Mouse (Mus musculus) kidney, embryonic 15.5 days (tissue): ENCODE results near the gene Gm4881. TPM values are rescaled to one million over a fixed set of nuclear protein-coding genes. Genes with fewer than 3 reads are reported as not detected.

ENCODE experiments used
- ATAC-seq: fragments of 200-750 bp; cut with Nextera tagmentation; replicated peaks from 2 replicates; pipeline ENCODE4 v1.8.0; 2017; ENCODE audit warnings: moderate TSS enrichment; ENCODE audit not compliant: low FRiP score
- H3K27ac ChIP-seq: fragments of 300-500 bp; sonication (generic); 2 replicates; pipeline ENCODE4 v1.5.1; 2015; ENCODE audit warnings: mild to moderate bottlenecking, inconsistent platforms
- H3K27me3 ChIP-seq: fragments of 300-500 bp; sonication (generic); 2 replicates; pipeline ENCODE4 v1.6.1; 2015; ENCODE audit warnings: inconsistent platforms
- H3K36me3 ChIP-seq: fragments of 300-500 bp; sonication (generic); 2 replicates; pipeline ENCODE4 v1.6.1; 2015; ENCODE audit warnings: inconsistent platforms
- H3K4me1 ChIP-seq: fragments of 300-500 bp; sonication (generic); 2 replicates; pipeline ENCODE4 v1.6.1; 2015; ENCODE audit warnings: inconsistent platforms
- H3K4me2 ChIP-seq: fragments of 300-500 bp; sonication (generic); 2 replicates; pipeline ENCODE4 v1.6.1; 2015; ENCODE audit warnings: moderate library complexity, mild to moderate bottlenecking, inconsistent platforms
- H3K4me3 ChIP-seq: fragments of 300-500 bp; sonication (generic); replicated peaks from 2 replicates; pipeline ENCODE4 v1.5.1; 2015; ENCODE audit warnings: mild to moderate bottlenecking, inconsistent platforms
- H3K9ac ChIP-seq: fragments of 300-500 bp; sonication (generic); 2 replicates; pipeline ENCODE4 v1.6.1; 2015; ENCODE audit warnings: mild to moderate bottlenecking, inconsistent platforms
- H3K9me3 ChIP-seq: fragments of 300-500 bp; sonication (generic); replicated peaks from 2 replicates; pipeline ENCODE4 v1.6.1; 2016; ENCODE audit warnings: inconsistent platforms
- WGBS: fragments of 180-500 bp; shearing (Covaris S2); methylation state at CpG from one replicate; pipeline ENCODE4 v1.1.7; 2015; ENCODE audit warnings: mixed read lengths; 5-methylcytosine and 5-hydroxymethylcytosine counted together
- polyA plus RNA-seq: library from polyadenylated mRNA; unstranded; fragments of >200 nt; fragmentation: Nextera tagmentation; extraction: Ambion mirVana; gene quantifications from 2 replicates; pipeline ENCODE4 v1.2.1, GENCODE M21; 2015

The Gm4881 gene
- not detected in 2 replicates for polyA plus RNA-seq

- peaks cover 100% of the 10 kb centered on the region for H3K27me3 ChIP-seq
- peak within 1 kb of the TSS; percentile 72 for H3K4me2 ChIP-seq
- H3K9ac ChIP-seq = 0 out of 2 replicates have a peak within 1 kb of the TSS, but pooled peaks have one; percentile 5
- under 1% methylated on average over 57 of the region's 72 CpGs for WGBS
- H3K4me3 ChIP-seq = peak within 1 kb of the TSS; percentile 40
- H3K9me3 ChIP-seq = no peaks in the 10 kb centered on the region
- H3K36me3 ChIP-seq = no peaks in the 10 kb centered on the region
- no peak within 1 kb of the TSS for H3K27ac ChIP-seq
- no peak for ATAC-seq
- H3K4me1 ChIP-seq = peaks cover 14% of the 10 kb centered on the region
Observed at GRCm38 (mm10) chr7:24944257-24944950, at the start of gene Gm4881. TSS of gene Gm4881 (minus strand) at chr7:24944494.

GRCm38 (mm10) chr7:24993081-24993480 lies 48.8 kb upstream of the Gm4881 start:
- H3K27me3 ChIP-seq = no peaks in the 10 kb centered on the region
- no peak overlapping the region for H3K4me2 ChIP-seq
- no peak overlapping the region for H3K9ac ChIP-seq
- H3K27ac ChIP-seq = no peak overlapping the region
- H3K9me3 ChIP-seq = no peaks in the 10 kb centered on the region
- WGBS = 67% methylated on average over 6 of the region's 6 CpGs
- H3K4me1 ChIP-seq = no peaks in the 10 kb centered on the region
- H3K4me3 ChIP-seq = no peak overlapping the region
- no peaks in the 10 kb centered on the region for H3K36me3 ChIP-seq
- no peak for ATAC-seq

- 83% methylated on average over 8 of the region's 8 CpGs for WGBS
- no peak for ATAC-seq
- H3K9me3 ChIP-seq = no peaks in the 10 kb centered on the region
- H3K9ac ChIP-seq = no peak overlapping the region
- no peaks in the 10 kb centered on the region for H3K4me1 ChIP-seq
- H3K36me3 ChIP-seq = no peaks in the 10 kb centered on the region
- no peak overlapping the region for H3K27ac ChIP-seq
- no peak overlapping the region for H3K4me3 ChIP-seq
- H3K4me2 ChIP-seq = no peak overlapping the region
- no peaks in the 10 kb centered on the region for H3K27me3 ChIP-seq
Observed at GRCm38 (mm10) chr7:24990478-24990877, 46.2 kb upstream of the Gm4881 start.

GRCm38 (mm10) chr7:24987941-24988340 lies 43.6 kb upstream of the Gm4881 start:
- Histone ChIP-seq H3K27ac (no peak overlapping the region), H3K4me3 (no peak overlapping the region), H3K9me3 (no peaks in the 10 kb centered on the region), H3K27me3 (no peaks in the 10 kb centered on the region), H3K4me2 (no peak overlapping the region), H3K9ac (no peak overlapping the region), H3K36me3 (no peaks in the 10 kb centered on the region), H3K4me1 (no peaks in the 10 kb centered on the region)
- no peak for ATAC-seq
- WGBS = 83% methylated on average over 14 of the region's 14 CpGs

GRCm38 (mm10) chr7:24985799-24986198 lies 41.5 kb upstream of the Gm4881 start:
- no peak overlapping the region for H3K27ac ChIP-seq
- WGBS = 75% methylated on average over 5 of the region's 5 CpGs

GRCm38 (mm10) chr7:24984307-24984706 lies 40.0 kb upstream of the Gm4881 start:
- Histone ChIP-seq H3K27ac (no peak overlapping the region), H3K9me3 (no peaks in the 10 kb centered on the region), H3K4me1 (no peaks in the 10 kb centered on the region), H3K36me3 (no peaks in the 10 kb centered on the region), H3K9ac (no peak overlapping the region), H3K4me3 (no peak overlapping the region), H3K27me3 (no peaks in the 10 kb centered on the region), H3K4me2 (no peak overlapping the region)
- 96% methylated on average over 2 of the region's 2 CpGs for WGBS
- no peak for ATAC-seq

More at GRCm38 (mm10) chr7:24985799-24986198, 41.5 kb upstream of the Gm4881 start:
- no peak overlapping the region for H3K4me3 ChIP-seq
- no peaks in the 10 kb centered on the region for H3K9me3 ChIP-seq
- no peak overlapping the region for H3K4me2 ChIP-seq
- no peaks in the 10 kb centered on the region for H3K27me3 ChIP-seq
- no peak overlapping the region for H3K9ac ChIP-seq
- H3K4me1 ChIP-seq = no peaks in the 10 kb centered on the region
- no peaks in the 10 kb centered on the region for H3K36me3 ChIP-seq
- no peak for ATAC-seq

GRCm38 (mm10) chr7:24983396-24983795 lies 39.1 kb upstream of the Gm4881 start:
- no peak overlapping the region for H3K27ac ChIP-seq
- H3K4me3 ChIP-seq = no peak overlapping the region
- no peak overlapping the region for H3K4me2 ChIP-seq
- H3K9me3 ChIP-seq = no peaks in the 10 kb centered on the region
- H3K4me1 ChIP-seq = no peaks in the 10 kb centered on the region
- ATAC-seq = no peak
- no peaks in the 10 kb centered on the region for H3K36me3 ChIP-seq
- 80% methylated on average over 5 of the region's 5 CpGs for WGBS
- H3K9ac ChIP-seq = no peak overlapping the region
- H3K27me3 ChIP-seq = no peaks in the 10 kb centered on the region

- H3K27me3 ChIP-seq = no peaks in the 10 kb centered on the region
- no peaks in the 10 kb centered on the region for H3K36me3 ChIP-seq
- ATAC-seq = no peak
- 84% methylated on average over 7 of the region's 7 CpGs for WGBS
- no peaks in the 10 kb centered on the region for H3K9me3 ChIP-seq
- no peak overlapping the region for H3K27ac ChIP-seq
- no peak overlapping the region for H3K9ac ChIP-seq
- no peak overlapping the region for H3K4me2 ChIP-seq
- H3K4me1 ChIP-seq = no peaks in the 10 kb centered on the region
- no peak overlapping the region for H3K4me3 ChIP-seq
Observed at GRCm38 (mm10) chr7:24980439-24980838, 36.1 kb upstream of the Gm4881 start.

GRCm38 (mm10) chr7:24978781-24979180 lies 34.5 kb upstream of the Gm4881 start:
- Histone ChIP-seq H3K9ac (no peak overlapping the region), H3K27me3 (no peaks in the 10 kb centered on the region), H3K36me3 (no peaks in the 10 kb centered on the region), H3K9me3 (no peaks in the 10 kb centered on the region), H3K27ac (no peak overlapping the region), H3K4me3 (no peak overlapping the region), H3K4me1 (no peaks in the 10 kb centered on the region), H3K4me2 (no peak overlapping the region)
- no peak for ATAC-seq
- WGBS = 77% methylated on average over 7 of the region's 7 CpGs

GRCm38 (mm10) chr7:24974893-24975595 lies 30.8 kb upstream of the Gm4881 start:
- Histone ChIP-seq H3K4me2 (no peak overlapping the region), H3K27me3 (no peaks in the 10 kb centered on the region), H3K36me3 (0 out of 2 replicates have a peak, but pooled peaks cover under 1% of the 10 kb centered on the region), H3K27ac (no peak overlapping the region), H3K4me1 (peaks cover 5% of the 10 kb centered on the region), H3K4me3 (no peak overlapping the region), H3K9ac (no peak overlapping the region), H3K9me3 (no peaks in the 10 kb centered on the region)
- no peak for ATAC-seq
- 35% methylated on average over 9 of the region's 9 CpGs for WGBS

- Histone ChIP-seq H3K9ac (no peak overlapping the region), H3K9me3 (no peaks in the 10 kb centered on the region), H3K4me3 (no peak overlapping the region), H3K4me2 (no peak overlapping the region), H3K36me3 (peaks cover 9% of the 10 kb centered on the region), H3K27me3 (no peaks in the 10 kb centered on the region), H3K4me1 (peaks cover 5% of the 10 kb centered on the region), H3K27ac (no peak overlapping the region)
- 54% methylated on average over 5 of the region's 5 CpGs for WGBS
- ATAC-seq = no peak
Observed at GRCm38 (mm10) chr7:24973902-24974301, 29.6 kb upstream of the Gm4881 start.

- peaks cover 9% of the 10 kb centered on the region for H3K36me3 ChIP-seq
- H3K27me3 ChIP-seq = no peaks in the 10 kb centered on the region
- 83% methylated on average over 4 of the region's 4 CpGs for WGBS
- H3K4me3 ChIP-seq = no peak overlapping the region
- no peak overlapping the region for H3K9ac ChIP-seq
- no peak for ATAC-seq
- no peaks in the 10 kb centered on the region for H3K9me3 ChIP-seq
- peaks cover 5% of the 10 kb centered on the region for H3K4me1 ChIP-seq
- H3K27ac ChIP-seq = no peak overlapping the region
- peak overlapping the region; percentile 78; the same call in 1 of the 2 replicates for H3K4me2 ChIP-seq
Observed at GRCm38 (mm10) chr7:24973208-24973607, 28.9 kb upstream of the Gm4881 start.
